Comparison of ENCODE assay signal across 17 mouse cellular contexts in genomic region chr2:64244804-64245203, GRCm38 (mm10).
DNase-seq lines count a peak whose midpoint lies in the region; ATAC-seq and TF ChIP-seq lines count a peak whose summit lies in the region.
"Had no signal": no experiment of that assay in that cellular context is flagged by ENCODE, and none has a peak within 500 bp of the region (broad histone marks: within the 10 kb centered on the region; RNA-seq: fewer than 3 reads in every experiment).

No protein-coding gene starts in this region.

- no peak for TF ChIP-seq CTCF in brain, embryonic 14.5 days (IDR thresholded peaks at IDR 0.05; ENCODE audit: borderline replicate concordance, extremely low read depth, insufficient read depth, insufficient read length)

- H3K36me3 ChIP-seq in forebrain, embryonic 14.5 days (ENCODE audit: control insufficient read depth, insufficient read depth, low read length) = no peaks in the 10 kb centered on the region
- no peaks in the 10 kb centered on the region for H3K36me3 ChIP-seq in forebrain, embryonic 10.5 days (replicated peaks)
- H3K36me3 ChIP-seq in midbrain, embryonic 14.5 days (ENCODE audit: control insufficient read depth, insufficient read depth, low read length) = no peaks in the 10 kb centered on the region
- no peaks in the 10 kb centered on the region for H3K36me3 ChIP-seq in midbrain, embryonic 15.5 days (replicated peaks)
- H3K36me3 ChIP-seq: embryonic facial prominence, embryonic 12.5 days; forebrain, embryonic 15.5 days; heart, embryonic 13.5 days; hindbrain, embryonic 13.5 days; intestine, embryonic 15.5 days had no signal

- no peak for ATAC-seq in forebrain, embryonic 14.5 days
- no peak for ATAC-seq in midbrain, embryonic 14.5 days (ENCODE audit: low FRiP score, low TSS enrichment)
- ATAC-seq in midbrain, embryonic 15.5 days (replicated peaks) = no peak
- ATAC-seq in activated CD4-positive, CD25-positive, alpha-beta regulatory T cell, adult 4 months = no peak
- ATAC-seq: forebrain, embryonic 15.5 days; intestine, embryonic 15.5 days had no signal

- H3K27me3 ChIP-seq in forebrain, embryonic 14.5 days (replicated peaks; ENCODE audit: control insufficient read depth, insufficient read depth, low read length) = no peaks in the 10 kb centered on the region
- no peaks in the 10 kb centered on the region for H3K27me3 ChIP-seq in forebrain, embryonic 10.5 days (ENCODE audit: poor library complexity, severe bottlenecking)
- no peaks in the 10 kb centered on the region for H3K27me3 ChIP-seq in midbrain, embryonic 14.5 days (ENCODE audit: control insufficient read depth, insufficient read depth, low read length)
- H3K27me3 ChIP-seq in midbrain, embryonic 15.5 days (replicated peaks) = no peaks in the 10 kb centered on the region
- H3K27me3 ChIP-seq: embryonic facial prominence, embryonic 12.5 days; forebrain, embryonic 15.5 days; heart, embryonic 13.5 days; hindbrain, embryonic 13.5 days; intestine, embryonic 15.5 days had no signal

- no peak overlapping the region for H3K4me3 ChIP-seq in forebrain, embryonic 14.5 days (ENCODE audit: low read depth, low read length)
- no peak overlapping the region for H3K4me3 ChIP-seq in forebrain, embryonic 10.5 days
- no peak overlapping the region for H3K4me3 ChIP-seq in midbrain, embryonic 14.5 days (replicated peaks; ENCODE audit: low read depth, low read length)
- no peak overlapping the region for H3K4me3 ChIP-seq in midbrain, embryonic 15.5 days
- H3K4me3 ChIP-seq: embryonic facial prominence, embryonic 12.5 days; forebrain, embryonic 15.5 days; heart, embryonic 13.5 days; hindbrain, embryonic 13.5 days; intestine, embryonic 15.5 days had no signal

- WGBS in forebrain, embryonic 14.5 days = 14% methylated on average over 1 of the region's 1 CpGs
- WGBS in forebrain, embryonic 10.5 days = 35% methylated on average over 1 of the region's 1 CpGs
- 26% methylated on average over 1 of the region's 1 CpGs for WGBS in midbrain, embryonic 14.5 days
- 13% methylated on average over 1 of the region's 1 CpGs for WGBS in midbrain, embryonic 15.5 days

- DNase-seq in forebrain, embryonic 14.5 days (ENCODE audit: low spot score) = peak; percentile 14
- no peak for DNase-seq in forebrain, embryonic 10.5 days (ENCODE audit: extremely low spot score, low spot score)
- DNase-seq in midbrain, embryonic 14.5 days = peak; percentile 9
- peak; percentile 61 for DNase-seq in brain, embryonic 14.5 days (ENCODE audit: low read depth)
- DNase-seq: adrenal gland, postnatal 10 days; cerebellum, adult 18-20 months; cerebellum, postnatal 25 days; gastrocnemius, postnatal 36 days; heart, adult 11 months; heart, postnatal 4 days had no signal

- no peaks in the 10 kb centered on the region for H3K4me1 ChIP-seq in forebrain, embryonic 14.5 days (ENCODE audit: control insufficient read depth, insufficient read depth, low read length)
- H3K4me1 ChIP-seq in forebrain, embryonic 10.5 days = no peaks in the 10 kb centered on the region
- H3K4me1 ChIP-seq in midbrain, embryonic 14.5 days (ENCODE audit: control insufficient read depth, insufficient read depth, low read length) = no peaks in the 10 kb centered on the region
- H3K4me1 ChIP-seq in midbrain, embryonic 15.5 days = no peaks in the 10 kb centered on the region
- H3K4me1 ChIP-seq: embryonic facial prominence, embryonic 12.5 days; forebrain, embryonic 15.5 days; hindbrain, embryonic 13.5 days; intestine, embryonic 15.5 days had no signal

- no peak overlapping the region for H3K4me2 ChIP-seq in forebrain, embryonic 14.5 days (ENCODE audit: low read length)
- no peak overlapping the region for H3K4me2 ChIP-seq in midbrain, embryonic 14.5 days (ENCODE audit: low read length)
- no peak overlapping the region for H3K4me2 ChIP-seq in midbrain, embryonic 15.5 days
- H3K4me2 ChIP-seq: embryonic facial prominence, embryonic 12.5 days; forebrain, embryonic 15.5 days; heart, embryonic 13.5 days; hindbrain, embryonic 13.5 days; intestine, embryonic 15.5 days had no signal

- H3K9me3 ChIP-seq in forebrain, embryonic 14.5 days (replicated peaks; ENCODE audit: control insufficient read depth, low read length) = no peaks in the 10 kb centered on the region
- no peaks in the 10 kb centered on the region for H3K9me3 ChIP-seq in forebrain, embryonic 10.5 days
- no peaks in the 10 kb centered on the region for H3K9me3 ChIP-seq in midbrain, embryonic 14.5 days (ENCODE audit: control insufficient read depth, low read length)
- H3K9me3 ChIP-seq in midbrain, embryonic 15.5 days = no peaks in the 10 kb centered on the region
- H3K9me3 ChIP-seq: embryonic facial prominence, embryonic 12.5 days; forebrain, embryonic 15.5 days; heart, embryonic 13.5 days; hindbrain, embryonic 13.5 days; intestine, embryonic 15.5 days had no signal

- no peak for TF ChIP-seq POLR2A in brain, embryonic 14.5 days (IDR thresholded peaks at IDR 0.05; ENCODE audit: borderline replicate concordance, extremely low read depth, insufficient read depth, insufficient read length, poor library complexity, severe bottlenecking)

- H3K9ac ChIP-seq in forebrain, embryonic 14.5 days (ENCODE audit: low read length) = no peak overlapping the region
- no peak overlapping the region for H3K9ac ChIP-seq in midbrain, embryonic 14.5 days (replicated peaks; ENCODE audit: low read length)
- H3K9ac ChIP-seq in midbrain, embryonic 15.5 days = no peak overlapping the region
- H3K9ac ChIP-seq: embryonic facial prominence, embryonic 12.5 days; forebrain, embryonic 15.5 days; heart, embryonic 13.5 days; hindbrain, embryonic 13.5 days; intestine, embryonic 15.5 days had no signal

- no peak overlapping the region for H3K27ac ChIP-seq in forebrain, embryonic 14.5 days (ENCODE audit: low read depth, low read length)
- H3K27ac ChIP-seq in forebrain, embryonic 10.5 days = no peak overlapping the region
- H3K27ac ChIP-seq in midbrain, embryonic 14.5 days (replicated peaks; ENCODE audit: low read depth, low read length) = no peak overlapping the region
- no peak overlapping the region for H3K27ac ChIP-seq in midbrain, embryonic 15.5 days
- H3K27ac ChIP-seq: embryonic facial prominence, embryonic 12.5 days; forebrain, embryonic 15.5 days; heart, embryonic 13.5 days; hindbrain, embryonic 13.5 days; intestine, embryonic 15.5 days had no signal
